Mouse (Mus musculus) intestine, embryonic 14.5 days (tissue): Measurements from ENCODE around the gene Tnfaip3. TPM values are rescaled to one million over a fixed set of nuclear protein-coding genes. Genes with fewer than 3 reads are reported as not detected.

Source experiments
- ATAC-seq: fragments of 200-750 bp; cut with Nextera tagmentation; replicated peaks from 2 replicates; pipeline ENCODE4 v1.8.0; 2017; ENCODE audit warnings: low read depth, moderate number of reproducible peaks, moderate TSS enrichment, moderate library complexity; ENCODE audit not compliant: low FRiP score, low TSS enrichment
- DNase-seq: peaks from one replicate; pipeline ENCODE4 v3.0.0-alpha.2; 2018; ENCODE audit warnings: low spot score
- H3K27ac ChIP-seq: fragments of 300-500 bp; sonication (generic); 2 replicates; pipeline ENCODE4 v1.5.1; 2014; ENCODE audit warnings: low read depth, mild to moderate bottlenecking, control low read depth
- H3K27me3 ChIP-seq: fragments of 300-500 bp; sonication (generic); replicated peaks from 2 replicates; pipeline ENCODE4 v1.6.1; 2014; ENCODE audit warnings: low read length, control low read depth; ENCODE audit not compliant: control insufficient read depth, insufficient read depth
- H3K36me3 ChIP-seq: fragments of 300-500 bp; sonication (generic); 2 replicates; pipeline ENCODE4 v1.6.1; 2014; ENCODE audit warnings: low read length, control low read depth; ENCODE audit not compliant: control insufficient read depth, insufficient read depth
- H3K4me1 ChIP-seq: fragments of 300-500 bp; sonication (generic); replicated peaks from 2 replicates; pipeline ENCODE4 v1.6.1; 2014; ENCODE audit warnings: low read length, control low read depth, mixed read lengths; ENCODE audit not compliant: control insufficient read depth, insufficient read depth
- H3K4me2 ChIP-seq: fragments of 300-500 bp; sonication (generic); 2 replicates; pipeline ENCODE4 v1.6.1; 2014; ENCODE audit warnings: low read length
- H3K4me3 ChIP-seq: fragments of 300-500 bp; sonication (generic); 2 replicates; pipeline ENCODE4 v1.5.1; 2014; ENCODE audit warnings: low read depth, low read length, control low read depth, mixed read lengths
- H3K9ac ChIP-seq: fragments of 300-500 bp; sonication (generic); 2 replicates; pipeline ENCODE4 v1.6.1; 2014; ENCODE audit warnings: mild to moderate bottlenecking, low read length
- H3K9me3 ChIP-seq: fragments of 300-500 bp; sonication (generic); 2 replicates; pipeline ENCODE4 v1.6.1; 2016; ENCODE audit warnings: low read length, control low read depth; ENCODE audit not compliant: control insufficient read depth
- WGBS: fragments of 180-500 bp; shearing (Covaris S2); extraction: QIAGEN DNeasy Blood & Tissue Kit; methylation state at CpG from one replicate; pipeline ENCODE4 v1.1.7; 2014; 5-methylcytosine and 5-hydroxymethylcytosine counted together
- polyA plus RNA-seq: library from polyadenylated mRNA; unstranded; fragments of >200 nt; fragmentation: Nextera tagmentation; extraction: Ambion mirVana; gene quantifications from 2 replicates; pipeline ENCODE4 v1.2.1, GENCODE M21; 2014

Tnfaip3 gene
- polyA plus RNA-seq, 1 experiment from 2014 or later: 2.8 TPM

DNA sequence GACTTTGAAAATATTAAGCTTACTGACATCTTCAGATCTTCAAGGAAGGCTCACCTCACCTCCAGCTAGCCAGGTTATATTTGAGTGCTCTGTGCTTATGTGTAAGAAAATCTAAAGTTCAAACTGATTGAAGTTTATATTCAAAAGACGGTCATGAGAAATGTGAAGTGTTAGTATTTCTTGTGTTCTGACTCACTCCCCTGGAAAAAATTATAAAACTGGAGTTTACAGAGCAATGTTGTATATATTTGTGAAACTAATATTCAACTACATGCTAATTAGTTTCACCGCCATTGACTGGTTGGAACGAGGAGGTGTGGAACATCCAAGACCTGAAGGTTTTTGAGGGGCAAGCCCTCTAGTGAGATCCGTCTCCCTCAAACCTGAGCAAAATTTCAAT lies 22.5 kb downstream of the Tnfaip3 start:
- no peaks in the 10 kb centered on the region for H3K9me3 ChIP-seq
- H3K4me1 ChIP-seq: no peaks in the 10 kb centered on the region
- DNase-seq: no peak
- no peak overlapping the region for H3K9ac ChIP-seq
- H3K27me3 ChIP-seq: no peaks in the 10 kb centered on the region
- ATAC-seq: no peak
- H3K4me2 ChIP-seq: no peak overlapping the region
- no peak overlapping the region for H3K27ac ChIP-seq
- 81% methylated on average over 4 of the region's 4 CpGs for WGBS
- H3K4me3 ChIP-seq: no peak overlapping the region
- no peaks in the 10 kb centered on the region for H3K36me3 ChIP-seq

GRCm38 (mm10) chr10:18991057-18991456 lies 24.4 kb downstream of the Tnfaip3 start:
- no peak overlapping the region for H3K27ac ChIP-seq
- 89% methylated on average over 4 of the region's 4 CpGs for WGBS
- no peaks in the 10 kb centered on the region for H3K9me3 ChIP-seq
- no peak overlapping the region for H3K4me2 ChIP-seq
- H3K36me3 ChIP-seq: no peaks in the 10 kb centered on the region
- H3K9ac ChIP-seq: no peak overlapping the region
- no peaks in the 10 kb centered on the region for H3K27me3 ChIP-seq
- no peak for DNase-seq
- H3K4me1 ChIP-seq: no peaks in the 10 kb centered on the region
- ATAC-seq: no peak
- H3K4me3 ChIP-seq: no peak overlapping the region

DNA sequence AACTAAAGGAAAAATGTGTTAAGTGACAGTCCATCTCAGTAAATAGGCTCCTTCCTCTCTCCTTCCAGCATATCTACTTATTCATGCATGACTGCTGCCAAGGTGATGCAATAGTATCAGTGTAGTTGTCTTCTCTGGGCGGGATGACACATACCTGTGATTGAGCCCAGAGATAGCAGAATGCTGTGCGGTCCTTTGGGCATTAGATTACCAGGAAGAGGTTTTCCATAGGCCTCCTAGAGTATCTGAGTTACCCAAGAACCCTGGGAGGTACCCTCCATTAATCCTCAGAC lies 27.6 kb downstream of the Tnfaip3 start:
- H3K4me3 ChIP-seq: no peak overlapping the region
- 73% methylated on average over 2 of the region's 2 CpGs for WGBS
- ATAC-seq (no peak), DNase-seq (no peak)
- no peak overlapping the region for H3K4me2 ChIP-seq
- no peaks in the 10 kb centered on the region for H3K36me3 ChIP-seq
- no peaks in the 10 kb centered on the region for H3K9me3 ChIP-seq
- H3K27ac ChIP-seq: no peak overlapping the region
- no peaks in the 10 kb centered on the region for H3K27me3 ChIP-seq
- H3K4me1 ChIP-seq: no peaks in the 10 kb centered on the region
- H3K9ac ChIP-seq: no peak overlapping the region

DNA sequence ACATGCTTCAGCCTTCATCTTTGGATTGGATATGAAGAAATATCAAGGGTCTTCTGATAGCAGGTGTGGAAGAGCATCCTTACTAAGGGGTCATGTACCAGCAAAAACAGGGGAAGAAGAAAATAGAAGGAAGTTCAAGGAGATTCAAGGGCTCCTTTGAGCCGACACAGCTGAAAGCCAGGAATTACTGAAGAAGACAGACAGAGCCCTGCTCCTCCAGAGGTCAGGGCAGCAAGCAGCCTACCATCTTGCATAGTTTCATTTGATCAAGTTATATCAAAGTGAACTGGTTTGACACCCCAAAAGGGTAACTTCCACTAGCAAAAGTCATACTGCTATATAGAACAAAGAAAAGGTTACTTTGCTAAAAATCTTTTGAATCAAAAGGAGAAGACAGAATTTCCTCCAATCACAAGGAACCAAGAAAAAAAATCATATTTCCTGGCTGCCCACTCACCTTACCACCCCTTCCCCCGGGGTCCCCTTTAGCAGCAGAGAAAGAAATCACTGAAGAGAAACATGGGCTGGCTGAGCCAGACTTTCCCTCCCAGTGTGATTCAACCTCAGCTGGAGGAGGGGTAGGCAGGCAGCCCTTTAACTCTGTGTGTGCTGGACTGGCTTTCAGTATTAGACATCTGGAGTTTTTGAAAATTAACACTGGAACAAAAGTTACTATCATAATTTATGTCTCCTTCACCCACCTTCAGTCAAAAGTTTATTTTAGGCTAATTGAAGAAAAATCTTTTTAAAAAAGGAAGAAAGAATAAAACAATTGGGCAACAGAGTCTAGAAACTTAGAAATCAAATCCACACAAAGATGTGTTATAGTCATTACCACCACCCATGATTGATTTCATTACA lies 28.2 kb downstream of the Tnfaip3 start:
- Histone ChIP-seq H3K4me3 (no peak overlapping the region), H3K9ac (no peak overlapping the region), H3K4me1 (no peaks in the 10 kb centered on the region), H3K4me2 (no peak overlapping the region), H3K27me3 (no peaks in the 10 kb centered on the region), H3K27ac (no peak overlapping the region), H3K36me3 (no peaks in the 10 kb centered on the region), H3K9me3 (no peaks in the 10 kb centered on the region)
- DNase-seq (no peak), ATAC-seq (no peak)
- 31% methylated on average over 2 of the region's 2 CpGs for WGBS

DNA sequence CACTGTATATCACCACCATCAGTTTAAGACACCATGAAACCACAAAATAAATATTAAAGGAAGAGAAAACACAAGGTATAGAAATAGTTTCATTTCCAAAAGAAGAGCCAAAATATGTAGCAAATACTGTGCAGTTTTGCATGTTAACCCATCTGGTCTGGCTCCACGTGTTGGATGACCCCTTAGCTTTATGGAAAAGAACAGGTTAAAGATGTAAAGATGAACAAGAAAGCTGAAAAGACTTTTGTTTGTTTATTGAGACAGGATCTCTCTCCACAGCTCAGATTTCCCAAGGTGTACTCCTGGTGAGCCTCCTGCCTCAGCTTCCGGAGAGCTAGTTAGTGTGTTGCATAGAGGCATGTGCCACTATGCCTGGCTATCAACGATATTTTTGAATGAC lies 29.9 kb downstream of the Tnfaip3 start:
- 83% methylated on average over 3 of the region's 3 CpGs for WGBS
- DNase-seq: no peak
- H3K9me3 ChIP-seq: no peaks in the 10 kb centered on the region

DNA sequence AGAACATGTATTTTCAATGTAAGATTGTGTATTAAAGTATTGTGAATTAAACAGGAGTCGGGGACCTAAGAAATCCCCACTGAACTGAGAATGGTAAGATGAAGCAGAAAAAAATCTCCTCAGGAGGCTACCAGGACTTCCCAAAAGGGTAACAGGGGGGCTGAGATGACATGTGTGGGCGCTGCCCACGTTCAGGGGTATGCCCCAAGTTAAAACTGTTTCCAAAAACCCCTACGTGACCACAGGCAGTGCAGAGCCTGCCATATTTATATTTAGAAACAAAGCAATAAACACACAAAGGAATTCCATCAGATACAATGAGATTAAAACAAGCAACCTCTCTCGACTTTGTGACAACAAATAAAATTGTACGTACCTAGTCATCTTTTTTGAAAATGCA lies 31.9 kb downstream of the Tnfaip3 start:
- Histone ChIP-seq H3K4me1 (no peaks in the 10 kb centered on the region), H3K4me3 (no peak overlapping the region), H3K27ac (no peak overlapping the region), H3K9me3 (no peaks in the 10 kb centered on the region), H3K36me3 (no peaks in the 10 kb centered on the region), H3K4me2 (no peak overlapping the region), H3K27me3 (no peaks in the 10 kb centered on the region), H3K9ac (no peak overlapping the region)
- 71% methylated on average over 6 of the region's 6 CpGs for WGBS
- no peak for DNase-seq
- ATAC-seq: no peak

More for the DNA sequence above, 29.9 kb downstream of the Tnfaip3 start:
- Histone ChIP-seq H3K4me2 (no peak overlapping the region), H3K4me1 (no peaks in the 10 kb centered on the region), H3K4me3 (no peak overlapping the region), H3K9ac (no peak overlapping the region), H3K36me3 (no peaks in the 10 kb centered on the region), H3K27ac (no peak overlapping the region), H3K27me3 (no peaks in the 10 kb centered on the region)
- ATAC-seq: no peak

DNA sequence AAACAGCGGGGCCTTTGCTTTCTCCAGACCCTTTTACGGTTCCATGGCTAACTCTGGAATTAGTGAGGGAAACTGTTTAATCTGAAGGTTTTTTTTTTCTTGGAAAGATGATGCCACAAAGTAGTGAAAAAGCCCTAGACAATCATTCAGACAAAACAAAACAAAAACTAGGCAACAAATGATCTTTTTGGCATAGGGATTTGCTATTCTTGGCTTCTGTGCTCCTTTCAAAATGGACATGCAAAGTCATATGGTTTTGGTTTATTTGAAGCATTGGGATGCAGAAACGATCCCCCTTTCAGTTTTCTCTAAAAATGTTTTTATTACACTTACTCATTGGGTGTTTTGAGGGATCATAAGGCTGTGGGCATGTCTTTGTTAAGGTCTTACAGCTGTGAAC lies 41.0 kb downstream of the Tnfaip3 start:
- WGBS: 75% methylated on average over 3 of the region's 3 CpGs
- H3K4me2 ChIP-seq: no peak overlapping the region
- no peaks in the 10 kb centered on the region for H3K27me3 ChIP-seq
- ATAC-seq (no peak), DNase-seq (no peak)
- peaks cover 3% of the 10 kb centered on the region; the same call in 1 of the 2 replicates for H3K9me3 ChIP-seq
- H3K4me1 ChIP-seq: no peaks in the 10 kb centered on the region
- H3K27ac ChIP-seq: no peak overlapping the region
- no peaks in the 10 kb centered on the region for H3K36me3 ChIP-seq
- H3K4me3 ChIP-seq: no peak overlapping the region
- no peak overlapping the region for H3K9ac ChIP-seq

- WGBS: 91% methylated on average over 10 of the region's 10 CpGs
- Histone ChIP-seq H3K36me3 (no peaks in the 10 kb centered on the region), H3K9ac (no peak overlapping the region), H3K4me2 (no peak overlapping the region), H3K4me3 (no peak overlapping the region), H3K27ac (no peak overlapping the region), H3K27me3 (no peaks in the 10 kb centered on the region), H3K9me3 (no peaks in the 10 kb centered on the region), H3K4me1 (no peaks in the 10 kb centered on the region)
- ATAC-seq (no peak), DNase-seq (no peak)
Measured at GRCm38 (mm10) chr10:18966893-18967292, 48.6 kb downstream of the Tnfaip3 start.

DNA sequence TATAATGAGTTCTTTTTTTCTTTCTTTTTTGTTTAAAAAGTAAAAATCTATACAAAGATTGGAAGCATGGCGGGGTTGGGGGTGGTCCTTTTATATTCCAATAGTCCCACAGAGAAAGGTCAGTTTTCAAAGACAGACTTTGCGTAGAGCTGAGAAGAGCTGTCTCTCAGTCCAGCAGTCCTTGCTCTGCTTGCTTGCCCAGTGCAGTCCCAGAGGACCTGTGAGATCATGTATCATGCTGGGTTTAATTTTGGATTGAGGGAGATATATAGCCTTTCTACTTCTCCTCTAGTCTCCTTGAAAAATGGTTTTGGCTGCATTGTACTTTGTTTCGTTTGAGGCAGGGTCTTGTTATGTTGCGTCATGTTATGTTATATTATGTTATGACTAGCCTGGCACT lies 49.9 kb downstream of the Tnfaip3 start:
- ATAC-seq: no peak
- WGBS: 92% methylated on average over 4 of the region's 4 CpGs
- Histone ChIP-seq H3K4me3 (no peak overlapping the region), H3K36me3 (no peaks in the 10 kb centered on the region), H3K4me1 (no peaks in the 10 kb centered on the region), H3K27me3 (no peaks in the 10 kb centered on the region), H3K9me3 (no peaks in the 10 kb centered on the region), H3K27ac (no peak overlapping the region), H3K9ac (no peak overlapping the region), H3K4me2 (no peak overlapping the region)
- no peak for DNase-seq
